Mouse (Mus musculus): Measurements from ENCODE around the gene Gpr27.

Gpr27 gene

DNA sequence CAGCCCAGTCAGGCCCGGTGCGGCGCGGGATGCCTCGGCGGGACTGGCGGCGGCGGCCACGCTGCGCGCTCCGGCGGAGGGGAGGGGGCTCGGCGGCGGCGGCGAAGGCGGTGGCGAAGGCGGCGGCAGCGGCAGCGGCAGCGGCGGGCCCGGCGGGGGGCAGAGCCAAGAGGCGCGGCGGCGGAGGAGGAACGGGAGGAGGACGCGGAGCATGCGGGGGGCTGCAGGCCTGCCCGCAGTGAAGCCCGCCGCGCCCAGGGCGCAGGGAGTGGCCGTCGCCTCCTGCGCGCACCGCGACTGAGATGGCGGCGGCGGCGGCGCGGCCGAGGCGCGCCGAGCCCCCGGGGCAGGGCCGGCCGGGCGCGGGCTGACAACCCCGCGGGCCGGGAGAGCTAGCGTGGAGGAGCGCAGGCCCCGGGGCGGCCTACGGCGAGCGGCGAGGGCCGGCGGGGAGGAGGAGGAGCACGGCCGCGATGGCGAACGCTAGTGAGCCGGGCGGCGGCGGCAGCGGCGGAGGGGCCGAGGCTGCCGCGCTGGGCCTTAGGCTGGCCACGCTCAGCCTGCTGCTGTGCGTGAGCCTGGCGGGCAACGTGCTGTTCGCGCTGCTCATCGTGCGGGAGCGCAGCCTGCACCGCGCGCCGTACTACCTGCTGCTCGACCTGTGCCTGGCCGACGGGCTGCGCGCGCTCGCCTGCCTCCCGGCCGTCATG lies at the start of gene Gpr27:
Gpr27 (plus strand) TSS at position 474 of the 710 bp plus-strand sequence.
- DNase-seq (ENCODE audit: low spot score), result no peak

DNA sequence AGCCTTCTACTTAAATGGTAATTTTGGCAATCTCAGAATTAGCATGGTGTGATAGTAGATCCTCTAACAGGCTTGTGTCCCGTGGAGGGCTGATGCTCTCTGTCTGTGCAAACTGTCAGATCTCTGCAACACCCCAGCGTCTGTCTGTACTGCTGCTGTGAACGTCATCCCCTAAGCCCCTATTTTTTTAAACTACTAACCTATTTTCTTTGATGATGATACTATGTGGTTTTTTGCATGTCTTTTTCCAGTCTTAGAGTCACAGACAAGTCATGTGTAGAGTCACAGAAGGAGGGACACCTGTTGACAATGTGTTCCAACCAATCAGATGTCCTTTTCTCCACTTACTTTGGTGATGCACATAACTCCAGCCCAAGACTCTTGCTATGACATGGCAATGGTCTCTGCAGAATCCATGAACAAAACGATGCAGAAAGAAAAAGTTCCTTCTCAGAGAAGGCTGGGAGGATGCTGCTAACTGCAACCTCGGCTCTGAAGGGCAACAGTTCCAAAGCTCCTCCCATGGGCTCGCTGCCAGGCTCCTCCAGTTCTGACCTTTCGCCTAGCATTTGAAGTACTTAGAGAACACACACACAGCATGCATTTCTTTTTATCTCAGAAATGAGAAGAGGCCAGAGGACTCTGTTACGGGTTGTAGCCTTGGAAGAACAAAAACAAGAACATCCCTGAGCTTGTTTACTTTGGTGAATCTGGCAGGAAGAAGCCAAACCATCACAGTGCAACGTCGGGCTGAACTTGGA lies 48.9 kb upstream of the Gpr27 start:
- DNase-seq (ENCODE audit: low spot score), result peak; percentile 61

DNA sequence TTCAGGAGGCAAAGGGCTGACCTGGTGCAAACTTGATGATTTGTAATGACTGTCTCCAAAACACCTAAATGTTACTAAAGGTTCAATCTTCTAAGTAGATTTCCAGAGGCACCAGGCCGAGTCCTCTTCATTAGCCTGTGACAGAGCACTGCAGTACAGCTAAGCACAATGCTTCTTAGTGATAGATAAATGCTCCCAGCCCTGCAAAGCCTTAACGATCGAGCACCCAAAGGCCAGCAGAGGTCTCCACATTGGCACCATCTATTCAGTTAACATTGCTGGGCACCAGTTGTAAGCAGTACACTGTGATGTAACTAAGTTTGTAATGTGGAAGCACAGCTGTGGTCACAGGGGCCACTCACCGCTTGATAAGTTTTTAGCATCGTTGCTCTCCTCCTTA lies 48.1 kb upstream of the Gpr27 start:
- no peak for DNase-seq (ENCODE audit: low spot score)

DNA sequence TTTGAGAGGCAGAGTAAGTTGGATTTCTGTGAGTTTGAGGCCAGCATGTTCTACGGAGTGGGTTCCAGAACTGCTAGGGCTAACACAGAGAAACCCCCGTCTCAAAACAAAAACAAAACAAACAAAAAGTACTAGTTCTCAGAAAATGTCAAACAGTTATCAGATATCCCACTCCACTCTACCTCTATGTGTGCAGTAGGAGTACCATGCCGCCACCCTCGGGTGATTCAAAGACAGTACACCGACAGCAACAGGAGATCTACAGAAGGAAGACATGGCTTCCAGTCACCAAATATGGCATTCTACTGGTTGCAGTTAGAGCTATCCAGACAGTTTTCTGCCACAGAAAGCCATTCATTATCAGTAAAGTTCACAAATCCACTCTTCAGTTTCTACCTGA lies 47.6 kb upstream of the Gpr27 start:
- no peak for DNase-seq (ENCODE audit: low spot score)

DNA sequence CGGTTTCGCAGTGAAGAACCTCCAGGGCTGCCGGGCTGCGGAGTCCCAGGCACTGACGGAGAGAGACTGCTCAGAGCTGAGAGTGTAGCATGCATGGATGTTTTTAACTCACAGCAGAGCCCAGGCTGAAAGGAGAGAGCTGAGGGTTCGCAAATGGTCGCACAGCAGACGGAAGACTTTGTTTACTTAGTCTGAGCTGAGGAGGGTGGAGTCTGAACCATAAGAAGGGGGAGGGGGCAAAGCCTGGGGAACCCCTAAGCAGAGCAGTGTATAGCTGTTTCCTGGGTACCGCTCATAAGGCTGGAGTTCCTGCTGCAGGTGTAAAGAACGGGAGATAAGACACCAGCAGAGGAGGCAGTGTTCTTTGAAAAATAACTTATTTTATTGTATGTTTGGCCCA lies 46.1 kb upstream of the Gpr27 start:
- DNase-seq (ENCODE audit: low spot score), result no peak

DNA sequence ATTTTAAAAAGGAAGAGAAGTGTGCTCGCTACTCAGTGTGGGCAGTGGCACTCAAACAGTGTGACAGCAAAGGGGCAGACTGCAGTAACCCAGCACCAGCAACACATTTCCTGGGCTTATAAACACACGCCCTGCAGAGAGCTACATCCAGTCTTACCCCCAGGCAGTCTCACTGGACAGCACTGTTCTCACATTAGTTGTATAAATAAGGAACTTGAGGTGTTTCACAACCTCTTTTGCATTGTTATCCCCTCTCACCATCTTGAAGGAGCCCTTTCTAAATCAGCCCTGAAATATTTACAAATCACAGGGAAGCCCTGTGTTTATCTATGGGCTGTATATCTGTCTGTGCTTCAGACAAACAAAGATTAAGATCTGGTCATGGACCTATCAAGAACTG lies 43.2 kb upstream of the Gpr27 start:
- DNase-seq (ENCODE audit: low spot score), result no peak

DNA sequence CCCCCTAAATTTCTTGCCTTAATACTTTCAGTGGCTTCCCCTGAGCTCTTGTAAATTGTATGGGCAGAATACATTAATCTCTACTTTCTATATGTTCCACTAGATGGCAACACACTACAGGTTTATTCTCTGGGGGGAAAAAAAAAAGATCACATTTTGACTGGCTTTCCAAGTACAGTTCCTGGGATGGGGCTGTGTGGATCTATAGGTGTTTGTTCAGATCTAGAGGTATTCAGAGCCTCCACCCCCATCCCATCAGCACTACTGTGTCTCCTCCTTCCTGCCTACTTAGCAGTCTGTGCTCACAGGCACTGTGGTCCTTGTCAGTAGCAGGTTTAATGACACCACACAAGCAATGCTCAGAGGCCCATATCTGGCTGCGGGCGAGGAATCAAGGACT lies 40.1 kb upstream of the Gpr27 start:
- no peak for DNase-seq (ENCODE audit: low spot score)

DNA sequence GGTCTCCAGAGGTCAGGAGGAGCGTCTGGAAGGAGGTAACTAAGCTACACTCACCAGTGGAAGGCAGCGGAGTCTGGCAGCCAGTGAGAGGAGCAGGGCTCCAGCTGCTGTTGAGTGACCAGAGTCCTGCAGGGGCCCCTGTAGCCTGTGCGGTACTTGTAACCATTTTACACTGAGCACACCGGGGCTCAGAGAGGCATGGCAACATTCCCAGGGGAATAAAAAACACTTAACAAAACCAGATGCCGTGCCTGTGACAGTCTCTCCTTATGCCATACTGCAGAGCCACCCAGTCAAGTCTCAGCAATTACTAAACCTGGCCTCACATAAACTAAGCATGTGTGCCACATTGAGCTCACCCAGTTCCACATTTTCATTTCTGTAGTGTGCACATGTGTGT lies 38.1 kb upstream of the Gpr27 start:
- DNase-seq (ENCODE audit: low spot score), result no peak

DNA sequence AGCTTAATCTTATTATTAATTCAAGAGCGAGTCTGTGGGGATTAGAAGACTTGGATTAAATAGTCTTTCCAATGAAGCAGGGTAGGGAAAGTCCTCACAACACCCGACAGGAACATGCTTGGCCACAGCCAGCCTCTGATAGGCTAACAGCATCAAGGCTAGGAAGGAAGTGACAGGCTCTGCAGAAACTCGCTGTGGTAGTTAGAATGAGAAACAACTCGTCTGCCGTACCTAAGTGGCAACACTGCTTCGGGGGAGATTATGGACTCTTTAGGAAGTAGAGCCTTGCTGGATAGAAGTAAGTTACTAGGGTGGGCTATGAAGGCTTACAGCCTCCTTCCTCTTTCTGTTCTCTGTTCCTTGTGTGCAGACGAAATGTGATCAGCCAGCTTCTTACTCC lies 37.0 kb upstream of the Gpr27 start:
- no peak for DNase-seq (ENCODE audit: low spot score)

DNA sequence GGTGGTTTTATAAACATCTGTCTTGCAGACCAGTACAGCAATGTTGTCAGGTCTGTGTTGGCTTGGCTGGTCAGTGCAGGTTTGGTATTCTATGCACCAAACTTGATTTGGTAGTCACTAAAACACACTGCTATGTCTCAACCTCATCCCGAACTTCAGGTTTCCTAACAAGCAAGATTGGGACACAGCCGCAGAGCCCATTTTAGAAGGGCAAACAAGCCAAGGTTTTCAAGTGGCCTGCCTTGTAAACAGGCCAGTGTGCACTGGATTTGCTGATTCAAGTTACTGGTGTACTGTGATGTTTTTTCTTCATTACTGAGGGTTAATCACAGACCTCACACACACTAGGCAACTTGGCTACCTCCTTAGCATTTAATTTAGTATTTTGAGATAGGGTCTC lies 36.4 kb upstream of the Gpr27 start:
- DNase-seq (ENCODE audit: low spot score), result no peak

DNA sequence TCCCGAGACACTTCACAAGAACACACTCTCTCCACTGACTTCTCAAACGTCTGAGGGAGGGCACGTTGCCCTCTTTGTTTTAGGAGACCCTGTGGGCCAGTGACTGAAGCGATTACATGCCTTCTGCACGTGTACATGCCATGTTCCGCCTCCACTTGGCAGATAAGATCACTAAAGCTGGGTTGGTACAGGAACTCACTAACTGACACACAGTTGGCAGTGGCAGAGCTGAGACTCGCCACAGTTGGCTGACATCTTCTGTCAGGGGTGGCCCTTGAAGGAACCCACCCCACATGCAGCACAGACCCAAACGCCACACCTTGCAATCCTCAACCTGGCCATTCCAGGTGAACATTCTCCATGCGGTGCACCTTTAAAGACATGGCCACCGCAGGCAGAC lies 33.9 kb upstream of the Gpr27 start:
- no peak for DNase-seq (ENCODE audit: low spot score)

DNA sequence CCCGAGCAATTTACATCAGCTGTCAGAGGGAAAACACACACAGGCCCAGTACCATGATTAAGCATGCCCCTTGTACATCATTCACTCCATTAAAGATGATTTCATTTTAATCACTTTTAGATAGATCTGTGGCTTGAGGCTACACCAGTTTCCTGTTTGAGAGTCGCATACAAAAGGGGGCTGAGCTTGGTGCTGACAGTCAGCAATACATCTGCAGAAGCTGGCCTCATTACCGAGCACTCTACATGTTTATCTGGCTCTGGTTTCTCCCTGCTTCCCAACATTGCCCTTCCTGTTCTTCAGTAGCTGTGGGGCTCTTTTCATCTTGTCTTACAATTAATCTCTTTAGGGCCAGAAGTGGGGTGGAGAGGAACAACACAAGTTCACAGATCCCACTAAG lies 32.0 kb upstream of the Gpr27 start:
- no peak for DNase-seq (ENCODE audit: low spot score)

DNA sequence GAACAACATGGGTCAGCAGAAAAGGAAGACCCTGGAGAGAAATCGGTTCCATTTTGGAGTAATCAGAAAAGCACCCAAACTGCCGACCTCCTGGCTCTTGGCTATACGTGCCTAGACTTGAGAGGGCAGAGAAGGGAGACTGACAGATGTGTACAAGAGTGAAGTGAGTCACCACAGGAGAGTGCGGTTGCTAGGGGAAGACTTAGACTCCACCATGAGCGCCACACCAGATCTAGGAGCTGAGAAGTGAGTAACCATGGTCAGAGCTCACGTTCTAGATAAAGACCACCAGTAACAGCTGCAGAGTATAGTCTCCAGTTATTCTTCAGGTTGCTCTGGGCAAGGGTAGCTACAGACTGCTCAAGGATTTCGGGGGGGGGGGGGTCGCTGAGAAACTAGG lies 29.2 kb upstream of the Gpr27 start:
- DNase-seq (ENCODE audit: low spot score), result no peak

DNA sequence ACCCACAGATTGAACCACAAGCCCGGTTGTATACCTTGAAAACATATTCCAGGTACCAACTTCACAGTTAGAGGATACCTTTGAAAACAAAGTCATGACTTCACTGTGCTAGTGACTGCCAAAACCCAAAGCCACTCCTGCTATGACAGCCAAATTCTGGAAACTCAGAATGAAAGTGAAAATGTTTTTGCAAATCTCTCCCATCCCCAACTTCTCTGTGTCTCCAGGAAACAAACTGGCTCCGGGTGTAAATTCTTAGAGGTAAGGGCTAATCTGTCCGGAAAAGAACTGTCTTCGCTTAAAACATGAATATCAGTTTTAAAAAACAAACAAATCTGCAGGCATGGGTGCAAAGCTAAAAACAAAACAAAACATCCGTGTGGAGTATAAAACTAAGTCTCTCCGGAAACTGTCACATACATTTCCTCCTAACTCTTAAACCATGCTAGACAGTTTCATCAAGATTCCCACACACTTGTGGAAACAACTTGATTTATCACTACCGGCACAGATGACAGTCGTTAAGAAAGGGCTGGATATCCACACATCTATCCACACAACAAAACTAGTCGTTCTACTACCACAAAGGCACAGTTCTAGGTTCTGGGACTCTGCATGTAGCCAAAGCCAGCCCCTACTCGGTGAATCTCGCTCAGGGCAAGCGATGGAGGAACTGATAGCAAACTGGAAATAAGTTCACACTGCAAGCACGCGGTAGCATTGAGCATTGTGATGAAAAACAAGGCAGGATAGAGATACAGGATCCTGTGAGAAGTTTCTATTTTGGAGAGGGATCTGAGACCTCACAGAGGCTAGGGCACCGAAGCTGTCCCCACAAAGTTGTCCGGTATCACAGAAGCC lies 26.8 kb upstream of the Gpr27 start:
- peak; percentile 28 for DNase-seq (ENCODE audit: low spot score)

DNA sequence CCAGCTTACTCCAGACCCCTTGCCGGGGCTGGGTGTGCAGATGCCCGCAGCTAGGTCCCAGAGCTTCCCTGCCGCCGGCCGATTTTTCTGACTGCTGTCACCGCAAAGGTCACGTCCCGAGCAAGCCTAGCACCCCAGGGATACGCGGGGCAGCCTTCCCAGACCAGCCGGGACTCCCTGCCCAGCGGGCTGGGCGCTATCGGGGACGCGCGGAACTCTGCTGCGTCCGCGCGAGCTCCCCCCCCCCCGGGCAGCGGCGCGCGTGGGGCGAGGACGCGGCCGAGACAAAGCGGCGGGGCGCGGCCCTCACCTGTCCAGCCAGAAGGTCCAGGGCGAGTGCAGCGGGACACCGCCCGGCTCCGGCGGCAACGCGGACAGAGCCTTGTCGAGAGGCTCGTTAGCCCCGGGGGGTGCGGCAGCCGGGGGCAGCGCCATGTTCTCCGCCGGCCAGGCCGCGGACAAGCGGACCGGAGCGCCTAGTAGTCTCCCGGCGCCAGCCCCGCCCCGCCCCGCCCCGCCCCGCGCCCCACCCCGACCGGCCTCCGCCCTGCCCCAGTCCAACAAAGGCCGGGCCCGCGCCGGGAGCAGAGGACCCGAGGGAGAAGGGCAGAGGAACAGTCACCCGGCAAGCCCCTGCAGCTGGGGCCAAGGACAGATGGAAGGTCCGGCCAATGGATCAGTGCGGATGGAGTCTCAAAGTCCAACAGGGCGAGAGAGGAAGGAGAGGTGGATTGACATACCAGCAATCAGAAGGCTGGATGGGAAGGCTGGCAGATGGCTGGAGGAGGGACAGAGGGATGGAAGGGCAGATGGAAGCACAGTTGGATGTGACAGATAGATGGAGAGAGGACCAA lies 25.9 kb upstream of the Gpr27 start, which contains the start of the genes Eif4e3 and Gm20696:
Eif4e3 (minus strand) TSS at position 454 of the 854 bp plus-strand sequence.
Gm20696 (minus strand) TSS at position 480 of the 854 bp plus-strand sequence.
- DNase-seq (ENCODE audit: low spot score), result peak; percentile 32

DNA sequence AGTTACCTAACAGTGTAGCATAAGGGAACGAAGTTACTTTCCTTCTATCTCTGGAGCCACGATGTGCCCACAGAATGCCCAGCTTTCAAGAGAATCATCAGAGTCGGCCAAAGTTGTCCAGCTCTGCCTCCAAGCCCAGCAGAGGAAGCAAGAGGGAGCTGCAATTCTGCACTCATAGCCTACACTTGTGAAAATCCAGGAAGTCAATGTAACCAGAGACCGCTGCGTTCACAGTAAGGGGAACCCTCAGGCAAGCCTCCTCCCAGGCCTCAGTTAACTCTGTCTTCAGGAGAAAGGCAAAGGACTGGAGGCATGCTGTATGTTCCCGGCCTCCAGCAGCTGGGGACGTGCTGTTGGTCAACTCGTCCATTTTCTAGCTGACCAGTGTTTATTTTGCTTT lies 25.2 kb upstream of the Gpr27 start:
- no peak for DNase-seq (ENCODE audit: low spot score)

DNA sequence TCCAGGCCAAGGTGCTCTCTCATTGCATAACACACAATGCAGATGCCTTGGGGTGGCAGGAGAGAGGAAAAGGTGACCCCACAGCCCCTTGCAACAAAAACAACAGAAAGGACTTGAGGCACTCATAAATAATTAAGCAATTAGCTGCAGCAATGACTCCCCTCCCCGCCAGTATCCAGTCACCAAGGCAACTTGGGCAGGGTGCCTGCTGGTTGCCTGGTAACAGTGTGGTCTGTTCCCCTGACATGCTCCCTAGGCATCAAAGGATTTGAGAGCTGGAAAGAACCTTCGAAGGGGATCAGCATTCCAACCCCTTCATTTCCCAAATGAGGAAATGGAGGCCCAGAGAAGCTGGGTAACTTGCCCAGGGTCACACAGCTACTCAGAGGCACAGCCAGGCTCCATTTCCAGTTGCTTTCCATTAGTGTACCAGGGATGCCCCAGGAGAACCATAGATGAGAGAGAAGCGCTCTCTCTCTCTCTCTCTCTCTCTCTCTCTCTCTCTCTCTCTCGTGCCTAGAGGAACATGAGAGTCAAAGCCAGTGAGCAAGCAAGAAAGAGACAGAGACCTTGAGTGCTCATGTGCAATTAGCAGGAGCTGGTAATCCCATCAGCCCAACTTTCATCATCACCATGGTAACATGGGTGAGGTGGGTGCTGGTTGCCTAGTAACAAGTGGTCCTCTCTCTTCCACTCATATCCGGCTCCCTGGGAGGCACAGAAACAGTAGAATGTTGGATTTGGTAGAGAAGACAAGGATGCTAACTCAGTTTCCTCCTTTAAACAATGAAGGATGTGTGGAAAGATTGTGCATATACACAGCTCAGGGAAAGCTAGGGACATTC lies 22.8 kb upstream of the Gpr27 start:
- no peak for DNase-seq (ENCODE audit: low spot score)

DNA sequence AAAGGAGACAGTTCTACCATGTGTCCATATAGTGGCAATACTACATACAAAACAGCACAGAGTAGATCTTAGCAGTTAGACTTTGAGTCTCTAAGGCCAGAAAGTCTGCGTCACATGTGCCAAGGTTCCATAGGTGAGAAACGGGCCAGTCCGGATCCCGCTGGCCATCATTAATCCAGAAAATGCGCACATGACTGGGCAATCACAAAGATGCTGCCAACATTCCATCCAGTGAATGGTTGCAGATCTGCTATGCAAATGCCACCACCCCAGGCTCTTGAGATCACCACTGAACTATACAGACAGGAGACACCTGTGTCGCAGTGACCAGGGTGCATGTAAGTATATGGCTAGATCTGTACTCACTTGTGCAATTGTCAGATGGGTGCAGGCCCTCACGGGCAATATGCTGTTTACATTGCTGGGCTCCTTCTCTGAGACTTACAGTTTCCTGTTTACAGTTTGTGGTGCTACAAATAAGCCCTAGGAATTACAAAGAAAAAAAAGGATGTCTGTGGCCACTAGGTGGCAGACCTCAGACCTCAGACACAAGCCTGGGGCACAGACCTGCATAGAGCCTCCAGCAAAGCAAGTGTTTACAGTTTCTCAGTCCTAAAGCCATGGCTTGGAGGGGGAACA lies 21.9 kb upstream of the Gpr27 start:
- DNase-seq (ENCODE audit: low spot score), result peak; percentile 79

DNA sequence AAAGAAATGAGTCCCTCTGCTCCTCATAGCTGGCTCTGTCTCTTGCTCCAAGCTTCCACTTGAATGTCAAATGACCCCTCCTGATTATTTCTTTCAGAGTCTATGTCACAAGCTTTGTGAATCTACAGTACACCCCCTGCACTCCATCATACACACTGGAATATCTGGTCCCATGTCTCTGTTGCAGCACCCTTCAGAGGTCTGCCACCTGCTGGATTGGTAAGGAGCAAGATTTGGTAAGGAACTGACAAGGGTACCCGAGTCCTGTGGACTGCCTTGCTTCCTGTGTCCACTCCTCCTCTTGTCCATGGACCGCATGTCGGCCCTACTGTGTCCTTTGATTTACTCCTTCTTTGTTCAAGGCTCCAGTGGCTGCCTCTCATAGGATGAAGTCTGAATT lies 20.7 kb upstream of the Gpr27 start:
- DNase-seq (ENCODE audit: low spot score), result no peak

DNA sequence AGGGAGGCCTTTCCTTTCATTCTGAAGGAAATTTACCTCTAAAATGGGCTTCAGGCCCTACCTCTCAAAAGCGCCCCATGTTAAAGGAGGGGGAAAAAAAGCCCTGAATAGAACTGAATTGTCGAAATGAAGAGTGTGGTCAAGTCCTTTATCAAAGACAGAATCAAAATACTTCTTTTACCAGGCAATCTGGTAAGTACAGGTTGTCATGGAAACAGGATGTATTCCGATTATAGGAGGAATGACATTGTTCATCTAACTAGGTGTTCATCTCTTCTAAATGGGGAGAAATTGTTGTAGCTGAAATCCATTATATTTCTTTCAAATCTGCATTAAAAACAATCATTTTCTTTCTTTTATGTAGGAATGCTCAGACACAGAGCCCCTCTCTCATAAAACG lies 18.0 kb upstream of the Gpr27 start:
- DNase-seq (ENCODE audit: low spot score), result no peak

Measured in adipocyte (in vitro differentiated cells).